Mouse (Mus musculus) heart, postnatal 0 days (tissue): ENCODE measurements around the gene Crat. TPM values are rescaled to one million over a fixed set of nuclear protein-coding genes. Genes with fewer than 3 reads are reported as not detected.

Source experiments
- ATAC-seq: fragments of 200-750 bp; cut with Nextera tagmentation; 2 replicates; pipeline ENCODE4 v1.8.0; 2017; ENCODE audit warnings: low read depth, moderate number of reproducible peaks, moderate library complexity; ENCODE audit not compliant: insufficient read depth
- DNase-seq: peaks from one replicate; pipeline ENCODE4 v3.0.0-alpha.2; 2016; ENCODE audit warnings: low spot score
- H3K27ac ChIP-seq: fragments of 300-500 bp; sonication (generic); 2 replicates; pipeline ENCODE4 v1.5.1; 2014; ENCODE audit warnings: low read depth, mild to moderate bottlenecking
- H3K27me3 ChIP-seq: fragments of 300-500 bp; sonication (generic); 2 replicates; pipeline ENCODE4 v1.6.1; 2014; ENCODE audit warnings: low read length, mixed read lengths; ENCODE audit not compliant: control insufficient read depth, insufficient read depth
- H3K36me3 ChIP-seq: fragments of 300-500 bp; sonication (generic); replicated peaks from 2 replicates; pipeline ENCODE4 v1.6.1; 2014; ENCODE audit warnings: low read length, mixed read lengths; ENCODE audit not compliant: control insufficient read depth, insufficient read depth
- H3K4me1 ChIP-seq: fragments of 300-500 bp; sonication (generic); 2 replicates; pipeline ENCODE4 v1.6.1; 2014; ENCODE audit warnings: antibody characterized with exemption; ENCODE audit not compliant: control insufficient read depth, insufficient read depth
- H3K4me2 ChIP-seq: fragments of 300-500 bp; sonication (generic); 2 replicates; pipeline ENCODE4 v1.6.1; 2014; ENCODE audit warnings: low read depth, mild to moderate bottlenecking, low read length, moderate library complexity
- H3K4me3 ChIP-seq: fragments of 300-500 bp; sonication (generic); 2 replicates; pipeline ENCODE4 v1.5.1; 2014; ENCODE audit warnings: low read depth, low read length
- H3K9ac ChIP-seq: fragments of 300-500 bp; sonication (generic); replicated peaks from 2 replicates; pipeline ENCODE4 v1.6.1; 2014; ENCODE audit warnings: low read depth, low read length, mixed read lengths
- H3K9me3 ChIP-seq: fragments of 300-500 bp; sonication (generic); replicated peaks from 2 replicates; pipeline ENCODE4 v1.6.1; 2016; ENCODE audit warnings: low read length; ENCODE audit not compliant: control insufficient read depth
- CTCF ChIP-seq: IDR thresholded peaks from 2 replicates; pipeline ENCODE4 v1.5.1; 2016; ENCODE audit warnings: antibody characterized with exemption, control low read depth, low read depth
- EP300 ChIP-seq: IDR thresholded peaks from 2 replicates; pipeline ENCODE4 v1.6.1; 2016; ENCODE audit warnings: antibody characterized with exemption, low read depth
- WGBS: fragments of 180-500 bp; shearing (Covaris S2); extraction: QIAGEN DNeasy Blood & Tissue Kit; methylation state at CpG from one replicate; pipeline ENCODE4 v1.1.7; 2014; 5-methylcytosine and 5-hydroxymethylcytosine counted together
- polyA plus RNA-seq: library from polyadenylated mRNA; unstranded; fragments of >200 nt; fragmentation: Nextera tagmentation; extraction: Ambion mirVana; gene quantifications from 2 replicates; pipeline ENCODE4 v1.2.1, GENCODE M21; 2015
- total RNA-seq: library from RNA; depleted of rRNA; stranded (reverse); fragments of >200 nt; gene quantifications from 2 replicates; pipeline ENCODE4 v1.2.3, GENCODE M21; 2014; ENCODE audit warnings: low replicate concordance

The Crat gene
- total and polyA plus RNA-seq, 2 experiments from 2014 or later = 263 to 413 TPM

DNA sequence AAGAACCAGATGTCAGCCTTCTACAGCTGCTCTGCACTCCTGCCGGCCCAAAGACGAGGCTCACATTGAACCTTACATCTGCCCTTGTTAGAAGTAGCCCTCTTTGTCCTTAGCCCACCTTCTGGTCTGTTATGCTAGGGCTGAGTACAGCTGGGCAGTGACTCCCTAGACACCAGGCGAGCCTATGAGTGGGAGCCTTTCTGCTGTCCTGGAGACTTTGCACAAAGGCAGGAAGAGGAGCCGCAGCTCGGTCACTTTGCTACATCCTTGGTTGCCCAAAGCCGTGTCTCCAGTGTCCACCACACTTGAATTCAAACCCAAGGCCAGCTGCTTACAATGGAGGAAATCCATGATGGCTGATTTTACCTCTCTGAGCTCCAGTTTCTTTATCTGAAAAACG lies 32.8 kb upstream of the Crat start:
- no peak overlapping the region for H3K4me3 ChIP-seq
- peak overlapping the region; percentile 74 for H3K27ac ChIP-seq
- ATAC-seq = no peak
- H3K4me1 ChIP-seq = peaks cover 32% of the 10 kb centered on the region
- no peak overlapping the region for H3K4me2 ChIP-seq
- 72% methylated on average over 7 of the region's 7 CpGs for WGBS
- no peak for DNase-seq
- no peak for TF ChIP-seq CTCF
- no peak for TF ChIP-seq EP300
- H3K9me3 ChIP-seq = no peaks in the 10 kb centered on the region
- peaks cover 44% of the 10 kb centered on the region for H3K36me3 ChIP-seq
- H3K27me3 ChIP-seq = no peaks in the 10 kb centered on the region
- H3K9ac ChIP-seq = no peak overlapping the region

DNA sequence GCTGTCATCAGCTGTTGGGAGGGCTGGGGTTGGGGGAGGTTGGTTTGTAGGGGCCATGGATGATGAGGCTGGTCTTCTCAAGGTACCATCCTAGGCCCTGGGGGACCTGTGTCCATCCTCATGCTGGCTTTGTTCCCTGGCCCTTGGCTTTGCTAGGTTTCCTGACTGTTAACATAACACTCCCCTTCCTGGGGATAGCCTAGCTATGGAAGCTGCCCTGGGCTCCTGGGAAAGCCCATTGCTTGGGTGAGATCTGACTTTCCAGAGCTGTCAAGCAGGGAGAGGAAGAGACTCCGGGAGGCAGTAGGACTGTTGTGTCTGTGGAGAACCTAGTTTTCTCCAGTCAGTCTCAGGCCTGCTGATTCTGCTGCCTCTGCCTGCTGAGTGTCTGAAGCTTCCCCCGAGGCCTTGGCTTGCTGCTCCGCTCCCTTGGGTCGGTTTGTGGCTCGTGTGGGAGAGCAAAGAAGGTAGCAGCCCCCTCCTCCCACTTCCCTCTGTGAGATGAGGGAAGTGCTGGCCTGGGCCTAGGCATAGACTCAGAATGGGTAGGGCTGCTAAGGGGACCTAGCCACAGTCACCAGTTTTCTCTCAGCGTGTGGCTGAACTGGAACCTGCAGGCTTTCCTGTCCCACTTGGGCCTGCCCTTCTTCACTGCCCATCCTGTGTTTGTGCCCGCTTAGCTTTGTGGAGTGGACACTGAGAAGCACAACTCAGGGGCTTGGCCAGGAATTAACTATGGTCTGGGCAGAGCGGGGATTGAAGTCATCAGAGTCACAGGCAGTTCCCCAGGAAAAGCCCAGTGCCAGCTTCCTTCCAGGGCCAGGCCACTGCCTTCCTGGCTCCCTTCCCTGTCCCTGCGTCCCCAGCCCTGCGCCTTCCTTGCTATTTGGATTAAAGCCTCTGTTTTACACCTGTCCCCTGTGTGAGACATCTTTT lies 31.5 kb upstream of the Crat start:
- no peak overlapping the region for H3K4me2 ChIP-seq
- no peak overlapping the region for H3K4me3 ChIP-seq
- no peaks in the 10 kb centered on the region for H3K9me3 ChIP-seq
- H3K9ac ChIP-seq = no peak overlapping the region; the same call in 1 of the 2 replicates
- peaks cover 44% of the 10 kb centered on the region for H3K36me3 ChIP-seq
- peaks cover 44% of the 10 kb centered on the region for H3K4me1 ChIP-seq
- ATAC-seq (no peak), DNase-seq (no peak)
- WGBS = 59% methylated on average over 10 of the region's 10 CpGs
- H3K27ac ChIP-seq = peak overlapping the region; percentile 74
- no peaks in the 10 kb centered on the region for H3K27me3 ChIP-seq
- TF ChIP-seq CTCF (no peak), EP300 (no peak)

DNA sequence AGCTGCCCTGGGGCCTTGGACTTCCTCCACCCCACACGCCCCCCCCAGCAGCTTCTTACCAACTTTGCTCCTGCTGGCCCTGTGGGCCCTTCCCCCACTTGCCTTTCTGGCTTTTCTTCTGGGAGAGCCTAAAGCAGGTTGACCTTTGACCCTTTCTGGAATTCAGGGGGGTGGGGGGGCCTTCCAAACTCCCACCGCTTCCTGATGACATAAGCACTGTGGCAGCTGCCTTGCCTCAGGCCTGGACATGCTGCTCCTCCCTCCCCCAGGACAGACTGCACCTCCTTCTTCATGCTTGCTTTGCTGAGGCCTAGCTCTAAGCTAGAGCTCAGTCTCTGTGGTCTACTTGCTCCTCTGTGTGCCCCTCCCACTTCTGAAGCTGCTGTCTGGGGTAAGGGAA lies 29.7 kb upstream of the Crat start:
- whole genome bisulfite sequencing = 33% methylated on average over 2 of the region's 2 CpGs
- ATAC-seq (no peak), DNase-seq (peak; percentile 58)
- Histone ChIP-seq H3K4me1 (peaks cover 56% of the 10 kb centered on the region), H3K27me3 (no peaks in the 10 kb centered on the region), H3K9ac (peak overlapping the region; percentile 37), H3K27ac (peak overlapping the region; percentile 74), H3K4me2 (no peak overlapping the region), H3K9me3 (no peaks in the 10 kb centered on the region), H3K36me3 (peaks cover 40% of the 10 kb centered on the region), H3K4me3 (no peak overlapping the region)
- TF ChIP-seq CTCF (no peak), EP300 (peak; percentile 39; the same call in 1 of the 2 replicates)

DNA sequence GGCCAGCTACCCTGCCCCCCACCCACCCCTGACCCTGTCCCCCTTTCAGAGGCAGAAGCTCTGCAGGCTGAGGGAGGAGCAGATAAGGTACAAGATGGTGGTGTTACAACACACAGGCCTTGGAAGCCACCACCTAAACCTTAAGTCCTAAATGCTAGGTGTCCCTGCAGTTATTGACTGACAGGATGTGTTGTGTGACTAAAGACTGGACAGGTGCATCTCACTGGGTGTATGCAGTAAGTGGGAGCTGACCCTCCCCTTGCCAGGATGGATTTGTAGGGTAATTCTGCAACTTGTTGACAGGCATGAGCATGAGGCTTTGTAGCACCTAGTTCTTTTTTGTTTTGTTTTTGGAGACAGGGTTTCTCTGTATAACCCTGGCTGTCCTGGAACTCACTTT lies 28.8 kb upstream of the Crat start:
- peaks cover 37% of the 10 kb centered on the region for H3K36me3 ChIP-seq
- H3K4me3 ChIP-seq = no peak overlapping the region
- ATAC-seq (no peak), DNase-seq (no peak)
- 0 out of 2 replicates have a peak overlapping the region, but pooled peaks have one; percentile 37 for H3K9ac ChIP-seq
- H3K27ac ChIP-seq = peak overlapping the region; percentile 97
- TF ChIP-seq CTCF (no peak), EP300 (no peak)
- H3K4me1 ChIP-seq = peaks cover 63% of the 10 kb centered on the region
- H3K27me3 ChIP-seq = no peaks in the 10 kb centered on the region
- no peaks in the 10 kb centered on the region for H3K9me3 ChIP-seq
- no peak overlapping the region for H3K4me2 ChIP-seq

GRCm38 (mm10) chr2:30444006-30444405 lies 28.4 kb upstream of the Crat start:
- Histone ChIP-seq H3K4me2 (no peak overlapping the region), H3K9ac (no peak overlapping the region), H3K27ac (peak overlapping the region; percentile 97), H3K36me3 (peaks cover 37% of the 10 kb centered on the region), H3K27me3 (no peaks in the 10 kb centered on the region), H3K4me1 (peaks cover 63% of the 10 kb centered on the region), H3K9me3 (no peaks in the 10 kb centered on the region), H3K4me3 (no peak overlapping the region)
- TF ChIP-seq CTCF (no peak), EP300 (no peak)
- DNase-seq (no peak), ATAC-seq (no peak)
- WGBS = 36% methylated on average over 5 of the region's 5 CpGs
